Comparison of ENCODE assay signal across 8 mouse cellular contexts in the genomic region with DNA sequence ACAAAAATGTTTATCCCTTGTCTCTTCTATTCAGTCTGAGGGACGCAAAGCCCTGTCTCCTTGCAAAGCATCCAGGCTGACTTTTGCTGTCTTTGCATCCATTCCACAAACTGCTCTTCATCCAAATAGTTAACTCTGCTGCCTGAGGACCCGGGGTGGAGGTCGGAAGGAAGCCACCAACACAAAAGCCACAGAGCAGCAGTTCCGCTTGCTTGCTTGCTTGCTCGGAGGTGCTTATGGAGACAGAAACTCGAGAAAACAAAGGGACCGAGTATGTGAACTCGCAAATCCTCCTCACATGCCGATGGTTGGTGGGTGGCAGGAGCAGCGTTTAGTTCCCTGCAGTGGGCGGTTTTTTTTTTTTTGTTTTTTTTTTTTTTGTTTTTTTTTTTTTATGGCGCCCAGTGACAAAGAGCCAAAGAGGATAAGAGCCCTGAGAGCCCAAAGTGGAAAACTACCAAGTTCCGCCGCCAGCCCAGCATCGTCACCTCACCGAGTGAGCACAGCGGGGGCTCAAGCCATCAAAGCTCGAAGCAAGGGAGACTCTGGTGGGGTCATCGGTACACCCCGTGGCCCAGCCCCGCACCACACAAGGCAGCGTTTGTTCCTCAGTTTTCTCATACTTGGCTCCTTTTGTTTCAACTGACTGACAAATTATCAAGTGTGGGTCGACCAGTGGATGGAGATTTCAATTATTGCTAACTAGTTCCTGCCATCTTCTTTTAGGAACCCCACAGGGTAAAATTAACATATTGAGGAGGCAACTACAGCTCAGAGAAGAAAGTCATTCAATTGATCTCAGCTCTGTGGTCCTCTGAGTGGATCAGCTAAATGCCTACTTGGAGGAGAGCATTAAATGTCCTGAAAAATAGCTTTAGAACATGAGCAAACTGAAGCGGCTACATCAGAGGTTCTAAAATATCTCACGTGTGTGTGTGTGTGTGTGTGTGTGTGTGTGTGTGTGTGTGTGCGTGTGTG. TPM values are rescaled to one million over a fixed set of nuclear protein-coding genes. Genes with fewer than 3 reads are reported as not detected.
DNase-seq lines count a peak whose midpoint lies in the region; ATAC-seq lines count a peak whose summit lies in the region.

No protein-coding gene starts in this region.

- no peaks in the 10 kb centered on the region for H3K27me3 ChIP-seq in intestine, embryonic 15.5 days (replicated peaks)
- no peaks in the 10 kb centered on the region for H3K27me3 ChIP-seq in limb, embryonic 13.5 days
- no peaks in the 10 kb centered on the region for H3K27me3 ChIP-seq in midbrain, embryonic 12.5 days

- H3K9me3 ChIP-seq in intestine, embryonic 15.5 days = no peaks in the 10 kb centered on the region
- H3K9me3 ChIP-seq in limb, embryonic 13.5 days = peaks cover 3% of the 10 kb centered on the region; the same call in 1 of the 2 replicates
- no peaks in the 10 kb centered on the region for H3K9me3 ChIP-seq in midbrain, embryonic 12.5 days

- no peaks in the 10 kb centered on the region for H3K36me3 ChIP-seq in intestine, embryonic 15.5 days
- no peaks in the 10 kb centered on the region for H3K36me3 ChIP-seq in limb, embryonic 13.5 days
- H3K36me3 ChIP-seq in midbrain, embryonic 12.5 days = no peaks in the 10 kb centered on the region

- peaks cover 3% of the 10 kb centered on the region for H3K4me1 ChIP-seq in intestine, embryonic 15.5 days (replicated peaks)
- H3K4me1 ChIP-seq in limb, embryonic 13.5 days = peaks cover 6% of the 10 kb centered on the region; the same call in 1 of the 2 replicates
- peaks cover 16% of the 10 kb centered on the region for H3K4me1 ChIP-seq in midbrain, embryonic 12.5 days

- DNase-seq in cerebellum, adult 11 months = peak; percentile 3
- no peak for DNase-seq in cerebellum, adult 9-11 months
- peak; percentile 32 to 51 for DNase-seq in cerebellum, postnatal 25 days
- DNase-seq in heart, adult 11 months = peak; percentile 90
- peak; percentile 38 to 39 for DNase-seq in spleen, postnatal 36 days (ENCODE audit: low spot score in 2 of 2)

- H3K4me2 ChIP-seq in intestine, embryonic 15.5 days (replicated peaks) = peak overlapping the region; percentile 72
- H3K4me2 ChIP-seq in limb, embryonic 13.5 days (replicated peaks) = peak overlapping the region; percentile 62
- peak overlapping the region; percentile 53 for H3K4me2 ChIP-seq in midbrain, embryonic 12.5 days (replicated peaks)

- ATAC-seq in intestine, embryonic 15.5 days = no peak
- ATAC-seq in limb, embryonic 13.5 days (ENCODE audit: low FRiP score, low read depth) = peak; percentile 44; the same call in 1 of the 2 replicates
- ATAC-seq in midbrain, embryonic 12.5 days (ENCODE audit: low FRiP score, low read depth) = peak; percentile 71

- H3K4me3 ChIP-seq in intestine, embryonic 15.5 days (replicated peaks) = peak overlapping the region; percentile 30
- peak overlapping the region; percentile 39 for H3K4me3 ChIP-seq in limb, embryonic 13.5 days
- H3K4me3 ChIP-seq in midbrain, embryonic 12.5 days = peak overlapping the region; percentile 31

- H3K27ac ChIP-seq in intestine, embryonic 15.5 days = peak overlapping the region; percentile 36
- peak overlapping the region; percentile 15; the same call in 1 of the 2 replicates for H3K27ac ChIP-seq in limb, embryonic 13.5 days
- H3K27ac ChIP-seq in midbrain, embryonic 12.5 days (replicated peaks) = 0 out of 2 replicates have a peak overlapping the region, but pooled peaks have one; percentile 46

- WGBS in intestine, embryonic 15.5 days = 12% methylated on average over 26 of the region's 26 CpGs
- 8% methylated on average over 26 of the region's 26 CpGs for WGBS in limb, embryonic 13.5 days
- 8% methylated on average over 26 of the region's 26 CpGs for WGBS in midbrain, embryonic 12.5 days

- H3K9ac ChIP-seq in intestine, embryonic 15.5 days = peak overlapping the region; percentile 43
- peak overlapping the region; percentile 62 for H3K9ac ChIP-seq in limb, embryonic 13.5 days
- peak overlapping the region; percentile 41 for H3K9ac ChIP-seq in midbrain, embryonic 12.5 days (replicated peaks)

RNA-seq across cellular contexts. Expression of gene Mrps6, which starts 38.6 kb away (rescaled TPM):
- polyA plus RNA-seq in intestine, embryonic 15.5 days (2015; fragmentation: Nextera tagmentation; extraction: Ambion mirVana) = 105 and 107 TPM in 2 replicates
- polyA plus RNA-seq in limb, embryonic 13.5 days (2015; fragmentation: Nextera tagmentation; extraction: Ambion mirVana) = 96.1 and 96.5 TPM in 2 replicates
- polyA plus RNA-seq in midbrain, embryonic 12.5 days (2016; fragmentation: Nextera tagmentation; extraction: Ambion mirVana) = 109 and 116 TPM in 2 replicates

RNA-seq across cellular contexts. Expression of gene Gm49711, which starts 38.7 kb away (rescaled TPM):
- polyA plus RNA-seq in intestine, embryonic 15.5 days (2015; fragmentation: Nextera tagmentation; extraction: Ambion mirVana) = not detected in 2 replicates
- 0.18 and 0.57 TPM in 2 replicates for polyA plus RNA-seq in limb, embryonic 13.5 days (2015; fragmentation: Nextera tagmentation; extraction: Ambion mirVana)
- polyA plus RNA-seq in midbrain, embryonic 12.5 days (2016; fragmentation: Nextera tagmentation; extraction: Ambion mirVana) = not detected in 2 replicates

RNA-seq across cellular contexts. Expression of gene Slc5a3, which starts 38.7 kb away (rescaled TPM):
- polyA plus RNA-seq in intestine, embryonic 15.5 days (2015; fragmentation: Nextera tagmentation; extraction: Ambion mirVana) = 4.4 and 4.6 TPM in 2 replicates
- polyA plus RNA-seq in limb, embryonic 13.5 days (2015; fragmentation: Nextera tagmentation; extraction: Ambion mirVana) = 7.5 and 9.0 TPM in 2 replicates
- 13.2 and 15.6 TPM in 2 replicates for polyA plus RNA-seq in midbrain, embryonic 12.5 days (2016; fragmentation: Nextera tagmentation; extraction: Ambion mirVana)
